Comparison of ENCODE assay signal across 7 mouse cellular contexts in genomic region chr12:76403886-76404537, GRCm38 (mm10). TPM values are rescaled to one million over a fixed set of nuclear protein-coding genes. Genes with fewer than 3 reads are reported as not detected.
A peak's percentile ranks its signal among the peaks of the same experiment; 100 is the strongest.
DNase-seq lines count a peak whose midpoint lies in the region; ATAC-seq lines count a peak whose summit lies in the region.

TSS of gene Hspa2 (plus strand) at chr12:76404176.

- H3K9ac ChIP-seq in embryonic facial prominence, embryonic 11.5 days (replicated peaks; ENCODE audit: low read length): peak within 1 kb of the TSS; percentile 64
- H3K9ac ChIP-seq in midbrain, embryonic 13.5 days (replicated peaks): peak within 1 kb of the TSS; percentile 62

- peak within 1 kb of the TSS; percentile 76 for H3K27ac ChIP-seq in embryonic facial prominence, embryonic 11.5 days (replicated peaks; ENCODE audit: low read depth, low read length)
- peak within 1 kb of the TSS; percentile 92 for H3K27ac ChIP-seq in limb, embryonic 10.5 days
- peak within 1 kb of the TSS; percentile 81 for H3K27ac ChIP-seq in midbrain, embryonic 13.5 days

- H3K9me3 ChIP-seq in embryonic facial prominence, embryonic 11.5 days (replicated peaks; ENCODE audit: control insufficient read depth, low read length): no peaks in the 10 kb centered on the region
- H3K9me3 ChIP-seq in limb, embryonic 10.5 days (replicated peaks): no peaks in the 10 kb centered on the region
- no peaks in the 10 kb centered on the region for H3K9me3 ChIP-seq in midbrain, embryonic 13.5 days

- ATAC-seq in embryonic facial prominence, embryonic 11.5 days (replicated peaks; ENCODE audit: insufficient number of reproducible peaks, low FRiP score, low TSS enrichment, low read depth): peak; percentile 99
- ATAC-seq in granulocyte monocyte progenitor cell, adult 5-6 weeks (replicated peaks; ENCODE audit: poor library complexity, severe bottlenecking): peak; percentile 86
- peak; percentile 98 for ATAC-seq in midbrain, embryonic 13.5 days

- peak within 1 kb of the TSS; percentile 71 for H3K4me2 ChIP-seq in embryonic facial prominence, embryonic 11.5 days (ENCODE audit: low read depth, low read length)
- H3K4me2 ChIP-seq in midbrain, embryonic 13.5 days (replicated peaks): peak within 1 kb of the TSS; percentile 74

- DNase-seq in adrenal gland, postnatal 14 days: peak; percentile 99
- DNase-seq in embryonic facial prominence, embryonic 11.5 days (ENCODE audit: low spot score): peak; percentile 100
- peak; percentile 100 for DNase-seq in kidney, adult 11 months
- peak; percentile 97 for DNase-seq in limb, embryonic 10.5 days (ENCODE audit: low spot score)
- peak; percentile 92 for DNase-seq in spleen, adult 12 weeks (ENCODE audit: low spot score)

- H3K36me3 ChIP-seq in embryonic facial prominence, embryonic 11.5 days (replicated peaks; ENCODE audit: control insufficient read depth, insufficient read depth, low read depth, low read length): no peaks in the 10 kb centered on the region
- H3K36me3 ChIP-seq in limb, embryonic 10.5 days: no peaks in the 10 kb centered on the region
- no peaks in the 10 kb centered on the region for H3K36me3 ChIP-seq in midbrain, embryonic 13.5 days

- WGBS in embryonic facial prominence, embryonic 11.5 days: under 1% methylated on average over 54 of the region's 54 CpGs
- under 1% methylated on average over 54 of the region's 54 CpGs for WGBS in limb, embryonic 10.5 days
- WGBS in midbrain, embryonic 13.5 days: under 1% methylated on average over 52 of the region's 54 CpGs

- peaks cover 14% of the 10 kb centered on the region for H3K27me3 ChIP-seq in embryonic facial prominence, embryonic 11.5 days (ENCODE audit: control insufficient read depth, insufficient read depth, low read length)
- H3K27me3 ChIP-seq in limb, embryonic 10.5 days (ENCODE audit: low read depth, poor library complexity, severe bottlenecking): peaks cover 53% of the 10 kb centered on the region
- peaks cover 59% of the 10 kb centered on the region for H3K27me3 ChIP-seq in midbrain, embryonic 13.5 days

- H3K4me3 ChIP-seq in embryonic facial prominence, embryonic 11.5 days (ENCODE audit: low read depth, low read length): peak within 1 kb of the TSS; percentile 65
- peak within 1 kb of the TSS; percentile 79 for H3K4me3 ChIP-seq in limb, embryonic 10.5 days
- peak within 1 kb of the TSS; percentile 58 for H3K4me3 ChIP-seq in midbrain, embryonic 13.5 days (replicated peaks)

- peaks cover 2% of the 10 kb centered on the region; the same call in 1 of the 2 replicates for H3K4me1 ChIP-seq in embryonic facial prominence, embryonic 11.5 days (ENCODE audit: control insufficient read depth, insufficient read depth, low read length)
- H3K4me1 ChIP-seq in limb, embryonic 10.5 days: peaks cover 35% of the 10 kb centered on the region
- peaks cover 27% of the 10 kb centered on the region for H3K4me1 ChIP-seq in midbrain, embryonic 13.5 days (replicated peaks)

RNA-seq across cellular contexts. Expression of gene Hspa2, which starts in this region (rescaled TPM):
- total RNA-seq in adrenal gland, postnatal 14 days (2021): 21.9 and 23.3 TPM in 2 replicates
- 3.9 and 6.0 TPM in 2 replicates for polyA plus RNA-seq in embryonic facial prominence, embryonic 11.5 days (2014; fragmentation: Nextera tagmentation; extraction: Ambion mirVana)
- 1.9 and 7.3 TPM in 2 replicates for total RNA-seq in granulocyte monocyte progenitor cell, adult 5-6 weeks (2014; fragmentation: Nextera tagmentation)
- 18.9 and 19.4 TPM in 2 replicates for total RNA-seq in granulocyte monocyte progenitor cell, adult 5-6 weeks (2017)
- 4.8 and 4.9 TPM in 2 replicates for polyA plus RNA-seq in limb, embryonic 10.5 days (2016; fragmentation: Nextera tagmentation; extraction: Ambion mirVana)
- 5.1 TPM in 2 replicates for polyA plus RNA-seq in midbrain, embryonic 13.5 days (2015; fragmentation: Nextera tagmentation; extraction: Ambion mirVana)

Comparison
In these comparisons a context has a peak if more than half of its experiments do, and no peak if none do; other contexts are left out.
1. Peak in every context shown above with its lines: DNase-seq, ATAC-seq, H3K4me3 ChIP-seq and H3K27ac ChIP-seq.